Mouse (Mus musculus) adrenal gland, adult 2 months (tissue): ENCODE measurements around the gene Sgms1. TPM values are rescaled to one million over a fixed set of nuclear protein-coding genes. Genes with fewer than 3 reads are reported as not detected.

Source experiments
- DNase-seq: peaks from one replicate; pipeline ENCODE4 v3.0.0; 2021
- polyA plus RNA-seq: library from polyadenylated mRNA; depleted of rRNA; stranded (reverse); fragments of >200 nt; gene quantifications from 2 replicates; pipeline ENCODE4 v1.2.3, GENCODE M21; 2012
- total RNA-seq, 2 experiments: library from RNA; stranded (reverse); gene quantifications; 2 replicates each; pipeline ENCODE4 v1.2.3; 2021

The Sgms1 gene
- total and polyA plus RNA-seq, 3 experiments: 16.8 to 73.5 (median 71.4) TPM

GRCm38 (mm10) chr19:32272475-32273260, 116.8 kb downstream of the Sgms1 start:
- no peak for DNase-seq

- DNase-seq: no peak
Observed at GRCm38 (mm10) chr19:32271455-32272200, 117.9 kb downstream of the Sgms1 start.

- no peak for DNase-seq
Observed at GRCm38 (mm10) chr19:32269844-32270176, 119.7 kb downstream of the Sgms1 start.

GRCm38 (mm10) chr19:32269141-32269843, 120.2 kb downstream of the Sgms1 start:
- no peak for DNase-seq

GRCm38 (mm10) chr19:32268562-32268961, 121.0 kb downstream of the Sgms1 start:
- no peak for DNase-seq

- DNase-seq: no peak
Observed at GRCm38 (mm10) chr19:32266385-32267252, 122.9 kb downstream of the Sgms1 start.

- no peak for DNase-seq
Observed at GRCm38 (mm10) chr19:32263753-32264152, 125.8 kb downstream of the Sgms1 start.

GRCm38 (mm10) chr19:32262805-32263572, 126.5 kb downstream of the Sgms1 start:
- DNase-seq: no peak

GRCm38 (mm10) chr19:32260869-32261688, 128.4 kb downstream of the Sgms1 start:
- peak; percentile 49 for DNase-seq

- DNase-seq: no peak
Observed at GRCm38 (mm10) chr19:32259830-32260229, 129.7 kb downstream of the Sgms1 start.

GRCm38 (mm10) chr19:32259048-32259447, 130.5 kb downstream of the Sgms1 start:
- DNase-seq: no peak

GRCm38 (mm10) chr19:32258146-32258545, 131.4 kb downstream of the Sgms1 start:
- DNase-seq: no peak

- DNase-seq: no peak
Observed at GRCm38 (mm10) chr19:32257616-32258015, 131.9 kb downstream of the Sgms1 start.

GRCm38 (mm10) chr19:32256706-32257415, 132.7 kb downstream of the Sgms1 start:
- no peak for DNase-seq

- no peak for DNase-seq
Observed at GRCm38 (mm10) chr19:32255429-32256185, 133.9 kb downstream of the Sgms1 start.

- DNase-seq: no peak
Observed at GRCm38 (mm10) chr19:32254739-32255344, 134.7 kb downstream of the Sgms1 start.

GRCm38 (mm10) chr19:32254204-32254603, 135.3 kb downstream of the Sgms1 start:
- no peak for DNase-seq

- no peak for DNase-seq
Observed at GRCm38 (mm10) chr19:32252987-32253386, 136.5 kb downstream of the Sgms1 start.
